Mouse (Mus musculus) cerebellum, adult 9-10 months (tissue): ENCODE measurements around the gene Rpl5.
"Not testable (repeated sequence)": the region's sequence is repeated elsewhere in the genome, so short reads cannot be mapped to it uniquely, and the experiment has no call there.

Experiments used
- DNase-seq: peaks from one replicate; pipeline ENCODE4 v3.0.0; 2022

Gene Rpl5

GRCm38 (mm10) chr5:107900206-107901013 lies at the start of gene Rpl5:
Gene Rpl5, plus strand, starts transcription at chr5:107900502.
- peak; percentile 97 for DNase-seq

GRCm38 (mm10) chr5:107853807-107854206 lies 46.5 kb upstream of the Rpl5 start:
- no peak for DNase-seq

- DNase-seq, result no peak
These were observed 45.7 kb upstream of the Rpl5 start for GRCm38 (mm10) chr5:107854556-107854955.

GRCm38 (mm10) chr5:107855546-107855945 lies 44.8 kb upstream of the Rpl5 start:
- DNase-seq, result no peak

GRCm38 (mm10) chr5:107858963-107859362 lies 41.3 kb upstream of the Rpl5 start:
- no peak for DNase-seq

GRCm38 (mm10) chr5:107863971-107864370 lies 36.3 kb upstream of the Rpl5 start:
- no peak for DNase-seq

- DNase-seq, result no peak
These were observed 33.9 kb upstream of the Rpl5 start for GRCm38 (mm10) chr5:107866127-107867126.

GRCm38 (mm10) chr5:107867970-107868904 lies 32.1 kb upstream of the Rpl5 start:
- DNase-seq, result peak; percentile 45

GRCm38 (mm10) chr5:107868905-107869424 lies 31.3 kb upstream of the Rpl5 start:
- peak; percentile 92 for DNase-seq

GRCm38 (mm10) chr5:107869701-107870100 lies 30.6 kb upstream of the Rpl5 start:
- no peak for DNase-seq

GRCm38 (mm10) chr5:107873330-107873729 lies 27.0 kb upstream of the Rpl5 start:
- no peak for DNase-seq

- no peak for DNase-seq
These were observed 26.4 kb upstream of the Rpl5 start for GRCm38 (mm10) chr5:107873886-107874302.

- no peak for DNase-seq
These were observed 25.6 kb upstream of the Rpl5 start, which contains the start of gene Evi5 for GRCm38 (mm10) chr5:107874561-107875260. Gene Evi5, minus strand, starts transcription at chr5:107875107.

GRCm38 (mm10) chr5:107875261-107875611 lies 25.1 kb upstream of the Rpl5 start:
- DNase-seq, result no peak

GRCm38 (mm10) chr5:107877053-107877452 lies 23.2 kb upstream of the Rpl5 start:
- no peak for DNase-seq

- no peak for DNase-seq
These were observed 19.6 kb upstream of the Rpl5 start for GRCm38 (mm10) chr5:107880710-107881109.

- no peak for DNase-seq
These were observed 10.1 kb upstream of the Rpl5 start for GRCm38 (mm10) chr5:107889994-107890888.

GRCm38 (mm10) chr5:107891515-107891914 lies 8.8 kb upstream of the Rpl5 start:
- not testable (repeated sequence) for DNase-seq

GRCm38 (mm10) chr5:107894676-107895075 lies 5.6 kb upstream of the Rpl5 start:
- no peak for DNase-seq

GRCm38 (mm10) chr5:107896265-107896664 lies 4.0 kb upstream of the Rpl5 start:
- no peak for DNase-seq
